Mouse (Mus musculus) liver, adult 2 months (tissue): ENCODE data around the gene Ankle2. TPM values are rescaled to one million over a fixed set of nuclear protein-coding genes. Genes with fewer than 3 reads are reported as not detected.

ENCODE experiments used
- DNase-seq: peaks from one replicate; pipeline ENCODE4 v3.0.0-alpha.2; 2011; ENCODE audit warnings: low read depth, low spot score; ENCODE audit errors: extremely low read depth
- H3K27ac ChIP-seq: fragments of 200-500 bp; replicated peaks from 2 replicates; pipeline ENCODE4 v1.5.1; 2012; ENCODE audit warnings: low read depth, mild to moderate bottlenecking, control low read depth, inconsistent platforms, low read length; ENCODE audit not compliant: insufficient read depth
- H3K27me3 ChIP-seq: fragments of 200-500 bp; 2 replicates; pipeline ENCODE4 v1.6.1; 2012; ENCODE audit warnings: mild to moderate bottlenecking, moderate library complexity, low read length, inconsistent platforms; ENCODE audit not compliant: control insufficient read depth, insufficient read depth
- H3K36me3 ChIP-seq: fragments of 200-500 bp; 2 replicates; pipeline ENCODE4 v1.6.1; 2012; ENCODE audit warnings: low read length, inconsistent platforms; ENCODE audit not compliant: control insufficient read depth, insufficient read depth
- H3K4me1 ChIP-seq: fragments of 200-500 bp; 2 replicates; pipeline ENCODE4 v1.6.1; 2011; ENCODE audit warnings: low read length; ENCODE audit not compliant: control insufficient read depth, insufficient read depth
- H3K4me3 ChIP-seq: fragments of 200-500 bp; 2 replicates; pipeline ENCODE4 v1.5.1; 2011; ENCODE audit warnings: low read depth, mild to moderate bottlenecking, control low read depth, low read length, moderate library complexity; ENCODE audit not compliant: insufficient read depth
- H3K79me2 ChIP-seq: fragments of 200-500 bp; 2 replicates; pipeline ENCODE4 v1.6.1; 2012; ENCODE audit warnings: inconsistent platforms, mild to moderate bottlenecking, low read length, moderate library complexity; ENCODE audit not compliant: control insufficient read depth, insufficient read depth
- H3K9ac ChIP-seq: fragments of 200-500 bp; 2 replicates; pipeline ENCODE4 v1.6.1; 2012; ENCODE audit warnings: low read depth, mild to moderate bottlenecking, control low read depth, inconsistent platforms, low read length
- CTCF ChIP-seq: fragments of 200-500 bp; IDR thresholded peaks from 2 replicates; pipeline ENCODE4 v1.5.1; 2011; ENCODE audit warnings: low read depth, low read length, control low read depth
- POLR2A ChIP-seq: fragments of 200-500 bp; IDR thresholded peaks from 2 replicates; pipeline ENCODE4 v1.6.1; 2011; ENCODE audit warnings: low read length, control low read depth; ENCODE audit not compliant: insufficient read depth; ENCODE audit errors: extremely low read depth
- WGBS: fragments of 180-500 bp; shearing (Covaris S2); methylation state at CpG from one replicate; pipeline ENCODE4 v1.1.7; 2018; 5-methylcytosine and 5-hydroxymethylcytosine counted together
- polyA plus RNA-seq: library from polyadenylated mRNA; depleted of rRNA; stranded (reverse); fragments of >200 nt; gene quantifications from 2 replicates; pipeline ENCODE4 v1.2.3, GENCODE M21; 2012
- total RNA-seq: library from RNA; depleted of rRNA; stranded (reverse); fragments of >200 nt; gene quantifications from 2 replicates; pipeline ENCODE4 v1.2.3, GENCODE M21; 2014

Ankle2 gene
- total and polyA plus RNA-seq, 2 experiments = 5.6 to 17.0 TPM

- peak overlapping the region; percentile 92 for H3K4me3 ChIP-seq
- peak overlapping the region; percentile 1 for H3K27ac ChIP-seq
- no peaks in the 10 kb centered on the region; the same call in 1 of the 2 replicates for H3K79me2 ChIP-seq
- TF ChIP-seq POLR2A (no peak), CTCF (peak; percentile 55)
- H3K9ac ChIP-seq = 0 out of 2 replicates have a peak overlapping the region, but pooled peaks have one; percentile 15
- peak; percentile 56 for DNase-seq
- H3K27me3 ChIP-seq = no peaks in the 10 kb centered on the region
- peaks cover 27% of the 10 kb centered on the region for H3K36me3 ChIP-seq
- WGBS = 7% methylated on average over 4 of the region's 4 CpGs
- 0 out of 2 replicates have a peak, but pooled peaks cover 4% of the 10 kb centered on the region for H3K4me1 ChIP-seq
Observed at GRCm38 (mm10) chr5:110284536-110284935, 53.7 kb downstream of the Ankle2 start.

DNA sequence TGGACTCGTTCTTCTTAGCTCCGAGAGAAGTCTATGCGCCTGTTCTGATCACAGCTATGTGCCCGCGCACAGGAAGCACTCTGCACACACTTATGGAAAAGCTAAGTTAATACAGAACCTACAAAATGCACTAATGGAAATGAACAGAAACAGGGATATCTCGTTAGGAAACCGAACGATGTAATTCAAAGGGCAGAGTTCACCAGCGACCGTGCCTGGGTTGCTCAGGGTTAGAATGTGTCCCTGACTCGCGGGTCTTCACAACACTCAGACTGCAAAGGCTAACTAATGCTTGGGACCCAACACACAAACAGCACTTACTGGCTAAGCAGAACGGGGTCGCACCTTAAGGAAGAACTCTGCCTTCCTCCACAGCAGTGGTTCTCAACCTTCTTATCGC, 54.4 kb downstream of the Ankle2 start:
- Histone ChIP-seq H3K4me1 (0 out of 2 replicates have a peak, but pooled peaks cover 4% of the 10 kb centered on the region), H3K79me2 (no peaks in the 10 kb centered on the region; the same call in 1 of the 2 replicates), H3K27me3 (no peaks in the 10 kb centered on the region), H3K4me3 (peak overlapping the region; percentile 92), H3K9ac (peak overlapping the region; percentile 94), H3K27ac (peak overlapping the region; percentile 99), H3K36me3 (peaks cover 23% of the 10 kb centered on the region)
- TF ChIP-seq POLR2A (no peak), CTCF (no peak)
- WGBS = under 1% methylated on average over 15 of the region's 15 CpGs
- DNase-seq = peak; percentile 74

DNA sequence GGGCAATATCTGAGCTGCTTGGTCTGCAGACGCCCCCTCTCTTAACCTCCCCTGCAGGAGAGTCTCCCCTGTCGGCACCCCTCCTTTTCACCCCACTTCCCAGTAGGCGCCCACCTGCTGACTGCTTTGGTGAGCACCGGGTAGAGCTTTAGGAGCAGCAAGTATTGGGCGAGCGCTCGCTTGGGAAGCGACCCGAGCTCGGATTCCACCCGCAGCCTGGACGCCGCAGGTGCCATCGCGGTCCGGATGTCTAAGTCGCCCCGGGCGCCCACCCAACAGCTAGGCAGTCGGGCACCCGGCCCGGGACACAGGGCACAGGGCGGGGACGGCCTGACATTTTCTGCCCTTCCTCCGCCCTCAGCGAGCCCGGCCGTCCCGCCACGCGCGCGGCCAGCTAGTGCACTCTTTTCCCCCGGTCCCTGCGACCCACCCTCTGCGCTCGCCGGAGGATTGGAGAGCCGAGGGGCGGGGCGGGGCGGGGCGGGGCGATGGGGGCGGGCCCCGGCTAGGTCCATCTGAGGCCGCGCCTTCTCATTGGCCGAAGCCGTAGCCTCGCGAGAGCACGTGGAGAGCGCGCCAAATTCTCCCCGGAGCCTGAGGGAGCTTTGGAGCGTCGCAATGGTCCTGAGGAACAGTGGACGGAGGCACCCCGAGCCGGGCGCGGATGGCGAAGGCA, 55.1 kb downstream of the Ankle2 start, which contains the start of the genes Pxmp2 and Pole:
TSS of gene Pxmp2 (minus strand) at position 417 of the 676 bp plus-strand sequence.
TSS of gene Pole (plus strand) at position 537 of the 676 bp plus-strand sequence.
- no peaks in the 10 kb centered on the region; the same call in 1 of the 2 replicates for H3K79me2 ChIP-seq
- peaks cover 17% of the 10 kb centered on the region for H3K36me3 ChIP-seq
- H3K9ac ChIP-seq = peak within 1 kb of the TSS; percentile 94
- WGBS = under 1% methylated on average over 59 of the region's 64 CpGs
- H3K27ac ChIP-seq = peak within 1 kb of the TSS; percentile 99
- H3K27me3 ChIP-seq = no peaks in the 10 kb centered on the region
- H3K4me1 ChIP-seq = 0 out of 2 replicates have a peak, but pooled peaks cover 4% of the 10 kb centered on the region
- H3K4me3 ChIP-seq = peak within 1 kb of the TSS; percentile 92
- TF ChIP-seq POLR2A (peak; percentile 74), CTCF (no peak)
- peak; percentile 74 for DNase-seq

- WGBS = under 1% methylated on average over 31 of the region's 31 CpGs
- Histone ChIP-seq H3K9ac (peak overlapping the region; percentile 79), H3K27ac (no peak overlapping the region), H3K79me2 (no peaks in the 10 kb centered on the region; the same call in 1 of the 2 replicates), H3K4me1 (0 out of 2 replicates have a peak, but pooled peaks cover 4% of the 10 kb centered on the region), H3K27me3 (no peaks in the 10 kb centered on the region), H3K4me3 (peak overlapping the region; percentile 85), H3K36me3 (peaks cover 14% of the 10 kb centered on the region)
- DNase-seq = no peak
- no peak for TF ChIP-seq POLR2A
- no peak for TF ChIP-seq CTCF
Observed at GRCm38 (mm10) chr5:110286446-110287083, 55.8 kb downstream of the Ankle2 start.

DNA sequence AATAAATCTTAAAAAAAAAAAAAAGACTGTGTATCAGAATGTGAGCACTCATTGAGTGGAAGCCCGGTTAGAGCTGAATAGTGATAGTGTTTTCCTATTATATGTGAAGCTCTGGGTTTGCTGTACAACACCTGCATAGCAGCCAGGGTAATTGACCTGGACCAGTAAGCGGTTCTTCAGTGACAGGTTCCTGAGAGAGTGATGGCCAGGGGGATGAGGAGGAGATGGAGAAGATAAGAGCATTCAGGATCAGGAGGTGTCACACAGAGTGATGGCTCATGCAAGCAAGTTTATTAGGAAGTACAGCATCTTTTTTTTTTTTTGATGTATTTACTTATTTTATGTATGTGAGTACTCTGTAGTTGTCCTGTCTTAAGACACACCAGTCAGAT, 56.3 kb downstream of the Ankle2 start:
- Histone ChIP-seq H3K79me2 (no peaks in the 10 kb centered on the region; the same call in 1 of the 2 replicates), H3K4me1 (0 out of 2 replicates have a peak, but pooled peaks cover 4% of the 10 kb centered on the region), H3K36me3 (peaks cover 13% of the 10 kb centered on the region), H3K27me3 (no peaks in the 10 kb centered on the region), H3K27ac (no peak overlapping the region), H3K9ac (no peak overlapping the region), H3K4me3 (no peak overlapping the region)
- TF ChIP-seq POLR2A = no peak
- DNase-seq = no peak
- 72% methylated on average over 2 of the region's 2 CpGs for WGBS
